Mouse (Mus musculus): ENCODE measurements around the gene Bloc1s3. TPM values are rescaled to one million over a fixed set of nuclear protein-coding genes. Genes with fewer than 3 reads are reported as not detected.

Gene Bloc1s3
- polyA plus RNA-seq, 1 experiment from 2014 or later = 2.4 TPM

DNA sequence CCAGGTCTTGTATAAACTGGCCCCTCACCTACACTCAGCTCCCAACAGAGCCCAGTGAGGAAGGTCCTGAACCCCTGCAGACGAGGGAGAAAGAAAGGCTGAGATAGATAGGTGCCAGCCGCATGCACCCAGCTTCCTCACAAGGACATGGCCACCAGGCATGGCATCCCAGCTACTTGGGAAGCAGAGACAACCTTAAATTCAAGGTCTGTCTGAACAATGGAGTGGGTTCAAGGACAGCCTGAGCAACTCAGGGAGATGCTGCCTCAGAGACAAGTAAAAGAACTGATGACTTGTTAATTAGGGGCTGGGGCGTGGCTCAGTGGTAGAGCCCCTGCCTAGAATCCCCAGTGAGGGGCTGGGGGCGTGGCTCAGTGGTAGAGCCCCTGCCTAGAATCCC is 53.0 kb downstream of the Bloc1s3 start:
- no peak for DNase-seq (ENCODE audit: low spot score)
- 91% methylated on average over 4 of the region's 4 CpGs for WGBS
- peaks cover 61% of the 10 kb centered on the region for H3K36me3 ChIP-seq

More for the DNA sequence above, 53.0 kb downstream of the Bloc1s3 start:
- Histone ChIP-seq H3K4me1 (peaks cover 22% of the 10 kb centered on the region), H3K27me3 (ENCODE audit: low read depth, poor library complexity, severe bottlenecking) (no peaks in the 10 kb centered on the region), H3K27ac (no peak overlapping the region), H3K9me3 (replicated peaks) (no peaks in the 10 kb centered on the region), H3K4me3 (no peak overlapping the region)

Other genes starting within 250 kb of the Bloc1s3 start
- gene Vasp, start 236.6 kb downstream of the Bloc1s3 start, polyA plus RNA-seq (2016; fragmentation: Nextera tagmentation; extraction: Ambion mirVana) = 68.1 and 75.7 TPM in 2 replicates
- gene Ppm1n, start 228.3 kb downstream of the Bloc1s3 start, polyA plus RNA-seq (2016; fragmentation: Nextera tagmentation; extraction: Ambion mirVana) = 0.16 and 0.39 TPM in 2 replicates
- 5.5 and 5.6 TPM in 2 replicates for gene Rtn2, start 225.7 kb downstream of the Bloc1s3 start, polyA plus RNA-seq (2016; fragmentation: Nextera tagmentation; extraction: Ambion mirVana)
- gene Fosb, start 198.3 kb downstream of the Bloc1s3 start, polyA plus RNA-seq (2016; fragmentation: Nextera tagmentation; extraction: Ambion mirVana) = 0.04 and 0.11 TPM in 2 replicates
- 97.8 and 101 TPM in 2 replicates for gene Ercc1, start 163.6 kb downstream of the Bloc1s3 start, polyA plus RNA-seq (2016; fragmentation: Nextera tagmentation; extraction: Ambion mirVana)
- 28.3 and 31.4 TPM in 2 replicates for gene Cd3eap, start 148.9 kb downstream of the Bloc1s3 start, polyA plus RNA-seq (2016; fragmentation: Nextera tagmentation; extraction: Ambion mirVana)
- gene Ppp1r13l, start 148.6 kb downstream of the Bloc1s3 start, polyA plus RNA-seq (2016; fragmentation: Nextera tagmentation; extraction: Ambion mirVana) = 6.5 and 7.0 TPM in 2 replicates
- gene Ercc2, start 126.4 kb downstream of the Bloc1s3 start, polyA plus RNA-seq (2016; fragmentation: Nextera tagmentation; extraction: Ambion mirVana) = 25.6 and 26.6 TPM in 2 replicates
- gene Klc3, start 104.3 kb downstream of the Bloc1s3 start, polyA plus RNA-seq (2016; fragmentation: Nextera tagmentation; extraction: Ambion mirVana) = 3.3 and 4.4 TPM in 2 replicates
- not detected in 2 replicates for gene Ckm, start 103.6 kb downstream of the Bloc1s3 start, polyA plus RNA-seq (2016; fragmentation: Nextera tagmentation; extraction: Ambion mirVana)
- gene Mark4, start 49.5 kb downstream of the Bloc1s3 start, polyA plus RNA-seq (2016; fragmentation: Nextera tagmentation; extraction: Ambion mirVana) = 7.6 and 8.0 TPM in 2 replicates
- 1.2 and 1.7 TPM in 2 replicates for gene Exoc3l2, start 45.0 kb downstream of the Bloc1s3 start, polyA plus RNA-seq (2016; fragmentation: Nextera tagmentation; extraction: Ambion mirVana)
- gene Trappc6a, start within 50 bp of the Bloc1s3 start, polyA plus RNA-seq (2016; fragmentation: Nextera tagmentation; extraction: Ambion mirVana) = 74.0 and 90.5 TPM in 2 replicates
- 0.10 and 0.11 TPM in 2 replicates for gene Nkpd1, start 9.5 kb upstream of the Bloc1s3 start, polyA plus RNA-seq (2016; fragmentation: Nextera tagmentation; extraction: Ambion mirVana)
- gene Ppp1r37, start 54.7 kb upstream of the Bloc1s3 start, polyA plus RNA-seq (2016; fragmentation: Nextera tagmentation; extraction: Ambion mirVana) = 25.9 and 27.2 TPM in 2 replicates
- gene Zfp296, start 68.9 kb upstream of the Bloc1s3 start, polyA plus RNA-seq (2016; fragmentation: Nextera tagmentation; extraction: Ambion mirVana) = 0.71 and 0.93 TPM in 2 replicates
- 196 and 201 TPM in 2 replicates for gene Gemin7, start 69.2 kb upstream of the Bloc1s3 start, polyA plus RNA-seq (2016; fragmentation: Nextera tagmentation; extraction: Ambion mirVana)
- gene Clasrp, start 96.1 kb upstream of the Bloc1s3 start, polyA plus RNA-seq (2016; fragmentation: Nextera tagmentation; extraction: Ambion mirVana) = 59.0 and 63.4 TPM in 2 replicates
- 3.8 and 4.2 TPM in 2 replicates for gene Relb, start 121.1 kb upstream of the Bloc1s3 start, polyA plus RNA-seq (2016; fragmentation: Nextera tagmentation; extraction: Ambion mirVana)
- 84.5 and 86.3 TPM in 2 replicates for gene Clptm1, start 156.7 kb upstream of the Bloc1s3 start, polyA plus RNA-seq (2016; fragmentation: Nextera tagmentation; extraction: Ambion mirVana)
- 0.28 TPM in 1 of 2 replicates, not detected in the other for gene Apoc2, start 169.6 kb upstream of the Bloc1s3 start, polyA plus RNA-seq (2016; fragmentation: Nextera tagmentation; extraction: Ambion mirVana)
- gene Gm44805, start 173.1 kb upstream of the Bloc1s3 start, polyA plus RNA-seq (2016; fragmentation: Nextera tagmentation; extraction: Ambion mirVana) = not detected in 2 replicates
- 0.06 TPM in 1 of 2 replicates, not detected in the other for gene Apoc4, start 173.1 kb upstream of the Bloc1s3 start, polyA plus RNA-seq (2016; fragmentation: Nextera tagmentation; extraction: Ambion mirVana)
- gene Apoc1, start 184.3 kb upstream of the Bloc1s3 start, polyA plus RNA-seq (2016; fragmentation: Nextera tagmentation; extraction: Ambion mirVana) = 3.0 and 4.8 TPM in 2 replicates
- 63.0 and 83.6 TPM in 2 replicates for gene Apoe, start 190.8 kb upstream of the Bloc1s3 start, polyA plus RNA-seq (2016; fragmentation: Nextera tagmentation; extraction: Ambion mirVana)
- gene Tomm40, start 207.1 kb upstream of the Bloc1s3 start, polyA plus RNA-seq (2016; fragmentation: Nextera tagmentation; extraction: Ambion mirVana) = 244 and 285 TPM in 2 replicates
- gene Nectin2, start 242.1 kb upstream of the Bloc1s3 start, polyA plus RNA-seq (2016; fragmentation: Nextera tagmentation; extraction: Ambion mirVana) = 78.1 and 87.9 TPM in 2 replicates